In the genomic region with DNA sequence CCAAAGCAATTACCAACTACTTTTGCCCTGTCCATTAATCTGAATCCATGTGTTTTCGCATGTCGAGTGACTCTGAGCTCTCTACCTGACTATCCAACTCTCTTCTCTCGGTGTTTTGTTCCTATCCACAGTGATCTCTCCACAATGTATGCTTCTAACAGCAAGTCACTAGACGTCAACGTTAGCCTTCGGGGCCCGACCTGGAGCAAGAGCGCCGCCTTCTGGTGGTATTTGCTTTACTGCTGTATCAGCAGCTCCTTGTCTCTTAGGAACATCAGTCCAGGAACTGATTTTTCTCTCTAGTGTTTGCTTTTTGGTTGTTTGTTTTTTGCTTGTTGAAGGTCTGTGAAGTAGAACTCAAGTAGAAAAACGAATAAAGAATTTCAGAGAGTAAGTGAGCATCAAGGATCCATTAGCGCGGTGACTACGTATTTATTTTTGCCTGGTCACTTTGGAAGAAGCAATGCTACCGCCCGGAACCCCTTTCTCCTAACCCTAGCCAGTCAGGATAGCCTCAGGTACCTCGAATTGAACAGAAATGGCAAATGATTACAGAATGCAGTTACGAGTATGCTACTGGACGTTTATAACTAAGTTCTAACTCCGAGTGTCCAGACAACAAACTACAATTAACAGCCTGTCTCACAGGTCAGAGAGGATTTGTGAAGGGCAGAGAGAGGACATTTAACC, we compare ENCODE assay signal across 8 mouse cellular contexts. TPM values are rescaled to one million over a fixed set of nuclear protein-coding genes. Genes with fewer than 3 reads are reported as not detected.
DNase-seq lines count a peak whose midpoint lies in the region; ATAC-seq and TF ChIP-seq lines count a peak whose summit lies in the region.

No protein-coding gene starts in this region.

- no peaks in the 10 kb centered on the region for H3K36me3 ChIP-seq in G1E (replicated peaks)
- no peaks in the 10 kb centered on the region for H3K36me3 ChIP-seq in forebrain, embryonic 13.5 days (ENCODE audit: poor library complexity, severe bottlenecking)

- H3K9me3 ChIP-seq in G1E (replicated peaks): no peaks in the 10 kb centered on the region
- no peaks in the 10 kb centered on the region for H3K9me3 ChIP-seq in forebrain, embryonic 13.5 days (replicated peaks)

- peaks cover 39% of the 10 kb centered on the region for H3K4me1 ChIP-seq in G1E (ENCODE audit: insufficient read depth, low read depth, low read length)
- H3K4me1 ChIP-seq in forebrain, embryonic 13.5 days: peaks cover 13% of the 10 kb centered on the region

- H3K27ac ChIP-seq in forebrain, embryonic 13.5 days: no peak overlapping the region

- peaks cover 29% of the 10 kb centered on the region for H3K27me3 ChIP-seq in G1E (ENCODE audit: insufficient read depth, low read length)
- 0 out of 2 replicates have a peak, but pooled peaks cover 6% of the 10 kb centered on the region for H3K27me3 ChIP-seq in forebrain, embryonic 13.5 days

- DNase-seq in G1E (ENCODE audit: low spot score): peak; percentile 37
- DNase-seq in heart, postnatal 36 days: peak; percentile 86 to 91
- peak; percentile 71 for DNase-seq in layer of hippocampus, adult 9-11 months
- peak; percentile 90 for DNase-seq in lung, postnatal 10 days
- peak; percentile 81 for DNase-seq in ovary, postnatal 14 days (ENCODE audit: low spot score)
- DNase-seq in thymus, postnatal 25 days: peak; percentile 86

- peak; percentile 47; the same call in 1 of the 2 replicates for TF ChIP-seq CTCF in G1E (IDR thresholded peaks at IDR 0.05; ENCODE audit: low read depth, low read length)

- intact Hi-C loops in heart, postnatal 36 days (cut with DNase I): loop anchor here (2.0 to 5.0 kb wide), 3 partner anchors 218 to 862 kb away; no protein-coding TSS in a partner anchor

- under 1% methylated on average over 19 of the region's 19 CpGs for WGBS in forebrain, embryonic 13.5 days

- H3K9ac ChIP-seq in forebrain, embryonic 13.5 days: peak overlapping the region; percentile 59

- peak overlapping the region; percentile 66 for H3K4me3 ChIP-seq in G1E (ENCODE audit: low read depth, low read length)
- H3K4me3 ChIP-seq in forebrain, embryonic 13.5 days: peak overlapping the region; percentile 65

- peak; percentile 52; the same call in 1 of the 2 replicates for ATAC-seq in G1E (ENCODE audit: extremely low read depth, insufficient number of reproducible peaks, low FRiP score, poor library complexity, severe bottlenecking)
- peak; percentile 83 for ATAC-seq in cerebellum, adult (ENCODE audit: insufficient number of reproducible peaks, low FRiP score, low TSS enrichment)
- ATAC-seq in forebrain, embryonic 13.5 days: peak; percentile 39

- H3K4me2 ChIP-seq in forebrain, embryonic 13.5 days: peak overlapping the region; percentile 93

RNA-seq across cellular contexts. Expression of a gene that starts 13.3 kb away (rescaled TPM):
- not detected in 2 replicates for total RNA-seq in G1E (2014; fragmentation: Nextera tagmentation)
- total RNA-seq in G1E (2017): 0.11 TPM in 1 of 2 replicates, not detected in the other
- polyA plus RNA-seq in G1E (2012): not detected in 2 replicates
- not detected in 2 replicates for polyA plus RNA-seq in forebrain, embryonic 13.5 days (2015; fragmentation: Nextera tagmentation; extraction: Ambion mirVana)
- total RNA-seq in heart, postnatal 36 days (2021): not detected

RNA-seq across cellular contexts. Expression of a gene that starts 20.3 kb away (rescaled TPM):
- total RNA-seq in G1E (2014; fragmentation: Nextera tagmentation) (91.5 and 93.2 TPM in 2 replicates), G1E (2017) (173 and 196 TPM in 2 replicates)
- polyA plus RNA-seq in G1E (2012): 139 and 188 TPM in 2 replicates
- 109 and 114 TPM in 2 replicates for polyA plus RNA-seq in forebrain, embryonic 13.5 days (2015; fragmentation: Nextera tagmentation; extraction: Ambion mirVana)
- 10 to 100 TPM; 19.7 to 20.0 TPM for total RNA-seq in heart, postnatal 36 days (2021)

RNA-seq across cellular contexts. Expression of a gene that starts 29.5 kb away (rescaled TPM):
- total RNA-seq in G1E (2014; fragmentation: Nextera tagmentation) (not detected in 2 replicates), G1E (2017) (0.11 TPM in 1 of 2 replicates, not detected in the other)
- polyA plus RNA-seq in G1E (2012): not detected in 2 replicates
- polyA plus RNA-seq in forebrain, embryonic 13.5 days (2015; fragmentation: Nextera tagmentation; extraction: Ambion mirVana): not detected in 2 replicates
- total RNA-seq in heart, postnatal 36 days (2021): not detected

RNA-seq across cellular contexts. Expression of a gene that starts 47.6 kb away (rescaled TPM):
- total RNA-seq in G1E (2014; fragmentation: Nextera tagmentation) (0.23 TPM in 1 of 2 replicates, not detected in the other), G1E (2017) (0.06 TPM in 1 of 2 replicates, not detected in the other)
- not detected in 2 replicates for polyA plus RNA-seq in G1E (2012)
- polyA plus RNA-seq in forebrain, embryonic 13.5 days (2015; fragmentation: Nextera tagmentation; extraction: Ambion mirVana): 0.05 TPM in 2 replicates
- not detected for total RNA-seq in heart, postnatal 36 days (2021)

Comparison
In these comparisons a context has a peak if more than half of its experiments do, and no peak if none do; other contexts are left out.
1. DNase-seq: peak in every context shown above with its lines; median percentile 90 in lung, postnatal 10 days; 88 in heart, postnatal 36 days; 86 in thymus, postnatal 25 days; 81 in ovary, postnatal 14 days; 71 in layer of hippocampus, adult 9-11 months; 37 in G1E.
2. RNA of a gene that starts 20.3 kb away (total RNA-seq): 91.5 to 196 TPM in G1E; 19.7 to 20.0 TPM in heart, postnatal 36 days; every median in the first group is over 4 times any median in the second.
3. Peak in every context shown above with its lines, with median percentiles within 50 percentile points of each other: ATAC-seq.